Mouse (Mus musculus): Measurements from ENCODE around the gene Igfbp5.

Igfbp5 gene

GRCm38 (mm10) chr1:72815184-72815583 is 59.5 kb downstream of the Igfbp5 start:
- ATAC-seq (ENCODE audit: insufficient number of reproducible peaks, low FRiP score, low TSS enrichment) = no peak

GRCm38 (mm10) chr1:72813639-72814403 is 60.9 kb downstream of the Igfbp5 start:
- no peak for ATAC-seq (ENCODE audit: insufficient number of reproducible peaks, low FRiP score, low TSS enrichment)

DNA sequence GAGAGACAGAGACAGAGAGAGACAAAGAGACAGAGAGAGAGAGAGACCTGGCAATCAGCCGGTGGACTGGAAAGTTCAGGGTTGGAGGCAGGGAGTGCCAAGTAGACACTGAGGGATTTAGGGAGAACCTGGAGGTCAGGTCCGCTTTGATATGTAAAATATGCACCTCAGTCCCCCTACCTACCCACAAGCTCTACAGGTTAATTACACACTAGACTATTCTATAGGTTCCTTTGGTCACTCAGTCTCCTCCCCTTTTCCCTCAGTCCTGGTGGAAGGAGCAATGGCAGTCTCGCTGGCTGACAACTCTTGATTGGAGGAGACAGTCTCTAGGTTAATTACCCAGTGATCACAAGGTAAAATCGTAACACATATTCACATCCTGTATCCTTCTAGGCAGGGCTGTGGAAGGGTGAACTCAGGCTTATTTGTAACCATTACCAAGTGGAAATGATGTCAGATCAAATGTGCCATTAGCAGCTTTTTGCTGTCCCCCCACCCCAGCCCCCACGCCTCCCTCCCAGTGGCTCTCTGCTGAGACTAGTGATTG is 61.5 kb downstream of the Igfbp5 start:
- ATAC-seq (ENCODE audit: insufficient number of reproducible peaks, low FRiP score, low TSS enrichment) = no peak

DNA sequence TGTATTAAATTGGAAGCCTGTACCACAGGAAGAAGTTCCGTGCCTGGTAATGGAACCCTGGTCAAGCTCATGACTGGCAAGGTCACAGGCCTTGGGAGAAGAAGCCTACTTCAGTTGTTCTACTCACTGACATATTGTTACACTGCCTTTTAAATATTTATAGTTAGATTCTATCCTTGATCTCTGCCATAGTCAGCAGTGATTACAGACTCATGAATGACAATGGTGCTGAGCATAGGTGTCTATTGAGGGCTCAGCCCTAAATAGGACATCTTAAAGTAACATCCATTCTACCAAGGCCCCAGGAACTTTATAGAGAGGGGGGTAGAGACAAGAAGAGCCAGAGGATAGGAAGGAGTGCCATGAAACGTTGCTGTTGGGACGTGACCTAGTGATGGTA is 63.6 kb downstream of the Igfbp5 start:
- ATAC-seq (ENCODE audit: insufficient number of reproducible peaks, low FRiP score, low TSS enrichment) = no peak

- no peak for ATAC-seq (ENCODE audit: insufficient number of reproducible peaks, low FRiP score, low TSS enrichment)
Measured at GRCm38 (mm10) chr1:72809951-72810675, 64.6 kb downstream of the Igfbp5 start.

DNA sequence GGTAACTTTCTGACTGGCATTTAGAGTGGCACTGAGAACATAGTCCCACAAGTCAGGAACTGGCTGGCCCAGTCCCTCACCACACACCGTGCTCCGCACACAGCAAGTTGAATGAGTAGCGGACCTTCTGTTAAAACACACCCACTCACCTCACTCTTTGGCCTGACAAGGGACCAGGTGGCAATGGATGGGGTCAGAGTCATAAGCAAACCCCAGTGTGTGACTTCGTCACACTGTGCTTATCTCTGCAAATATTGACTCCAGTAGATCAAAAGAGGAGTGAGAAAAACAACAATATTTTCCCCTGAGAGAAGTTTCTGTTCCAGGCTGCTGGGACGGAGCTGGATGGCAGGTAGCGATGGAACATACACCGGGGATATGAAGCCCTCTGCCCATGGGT is 65.4 kb downstream of the Igfbp5 start:
- no peak for ATAC-seq (ENCODE audit: insufficient number of reproducible peaks, low FRiP score, low TSS enrichment)

Data from cerebellum, adult (tissue).